Mouse (Mus musculus): ENCODE data around the gene Aga.
A peak's percentile ranks its signal among the peaks of the same experiment; 100 is the strongest.

GRCm38 (mm10) chr8:53511551-53512127, at the start of gene Aga:
- TF ChIP-seq POLR2A (IDR thresholded peaks at IDR 0.05; ENCODE audit: control insufficient read depth, low read depth, low read length) (peak; percentile 63), CTCF (IDR thresholded peaks at IDR 0.05; ENCODE audit: control insufficient read depth, insufficient read depth, insufficient replicate concordance, low read depth, low read length) (no peak)
